Mouse (Mus musculus) stomach, embryonic 16.5 days (tissue): ENCODE results near the gene Psrc1. TPM values are rescaled to one million over a fixed set of nuclear protein-coding genes. Genes with fewer than 3 reads are reported as not detected.

Experiments used
- ATAC-seq: fragments of 200-750 bp; cut with Nextera tagmentation; 2 replicates; pipeline ENCODE4 v1.8.0; 2017; ENCODE audit warnings: moderate number of reproducible peaks, moderate TSS enrichment; ENCODE audit not compliant: insufficient read depth, low FRiP score
- H3K27ac ChIP-seq: fragments of 300-500 bp; sonication (generic); 2 replicates; pipeline ENCODE4 v1.5.1; 2014; ENCODE audit warnings: low read length
- H3K27me3 ChIP-seq: fragments of 300-500 bp; sonication (generic); 2 replicates; pipeline ENCODE4 v1.6.1; 2014; ENCODE audit warnings: low read length, control low read depth, mixed read lengths; ENCODE audit not compliant: control insufficient read depth, insufficient read depth
- H3K36me3 ChIP-seq: fragments of 300-500 bp; sonication (generic); 2 replicates; pipeline ENCODE4 v1.6.1; 2014; ENCODE audit warnings: low read length; ENCODE audit not compliant: control insufficient read depth, insufficient read depth
- H3K4me1 ChIP-seq: fragments of 300-500 bp; sonication (generic); 2 replicates; pipeline ENCODE4 v1.6.1; 2014; ENCODE audit warnings: low read length, control low read depth, mixed read lengths; ENCODE audit not compliant: control insufficient read depth, insufficient read depth
- H3K4me2 ChIP-seq: fragments of 300-500 bp; sonication (generic); 2 replicates; pipeline ENCODE4 v1.6.1; 2014; ENCODE audit warnings: low read depth, low read length, mixed read lengths
- H3K4me3 ChIP-seq: fragments of 300-500 bp; sonication (generic); replicated peaks from 2 replicates; pipeline ENCODE4 v1.5.1; 2014; ENCODE audit warnings: mild to moderate bottlenecking, low read length
- H3K9ac ChIP-seq: fragments of 300-500 bp; sonication (generic); 2 replicates; pipeline ENCODE4 v1.6.1; 2014; ENCODE audit warnings: low read length
- H3K9me3 ChIP-seq: fragments of 300-500 bp; sonication (generic); replicated peaks from 2 replicates; pipeline ENCODE4 v1.6.1; 2016; ENCODE audit warnings: low read length, control low read depth; ENCODE audit not compliant: control insufficient read depth
- WGBS: fragments of 180-500 bp; shearing (Covaris S2); extraction: QIAGEN DNeasy Blood & Tissue Kit; methylation state at CpG from one replicate; pipeline ENCODE4 v1.1.7; 2014; 5-methylcytosine and 5-hydroxymethylcytosine counted together
- polyA plus RNA-seq: library from polyadenylated mRNA; unstranded; fragments of >200 nt; fragmentation: Nextera tagmentation; extraction: Ambion mirVana; gene quantifications from 2 replicates; pipeline ENCODE4 v1.2.1, GENCODE M21; 2015

Gene Psrc1
- polyA plus RNA-seq, 1 experiment from 2014 or later: 36.7 TPM

- no peak for ATAC-seq
- peaks cover 33% of the 10 kb centered on the region for H3K36me3 ChIP-seq
- no peaks in the 10 kb centered on the region for H3K4me1 ChIP-seq
- no peak overlapping the region for H3K27ac ChIP-seq
- H3K9ac ChIP-seq: no peak overlapping the region
- no peaks in the 10 kb centered on the region for H3K27me3 ChIP-seq
- 85% methylated on average over 13 of the region's 13 CpGs for WGBS
- H3K9me3 ChIP-seq: no peaks in the 10 kb centered on the region
- H3K4me2 ChIP-seq: no peak overlapping the region
- H3K4me3 ChIP-seq: no peak overlapping the region
These were observed 49.0 kb downstream of the Psrc1 start for GRCm38 (mm10) chr3:108432542-108433187.

DNA sequence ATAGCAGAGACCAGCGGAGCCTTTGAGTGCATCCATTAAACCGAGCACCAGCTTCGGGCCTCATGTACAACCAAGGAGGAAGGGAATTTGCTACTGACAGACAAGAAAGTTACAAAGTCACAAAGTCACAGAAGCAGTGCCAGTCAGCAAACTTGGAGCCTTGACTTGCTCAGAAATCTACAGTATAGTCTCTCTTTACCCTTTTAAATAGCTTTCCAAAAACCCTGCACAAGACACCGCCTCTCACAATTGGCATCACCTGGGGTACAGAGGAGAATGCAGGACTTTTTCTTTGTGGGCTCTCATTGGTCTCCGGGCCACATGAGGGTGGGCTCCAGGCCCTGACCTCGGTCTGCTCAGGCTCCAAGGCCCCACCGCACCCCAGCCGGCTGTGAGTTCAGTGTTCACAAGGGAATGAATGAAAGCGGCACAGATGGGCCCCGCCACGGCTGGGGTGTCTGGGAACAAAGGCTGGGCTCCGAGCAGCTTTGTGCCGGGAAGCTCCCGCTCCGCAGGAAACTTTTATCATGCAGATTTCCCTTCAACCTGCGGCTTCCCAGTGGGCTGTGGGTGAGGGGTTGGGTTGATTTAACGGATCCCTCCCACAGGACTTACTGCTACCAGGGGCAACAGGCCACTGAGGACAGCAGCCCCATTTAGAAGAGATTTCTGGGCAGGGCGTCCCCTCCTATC, 49.7 kb downstream of the Psrc1 start:
- ATAC-seq: no peak
- Histone ChIP-seq H3K4me3 (no peak overlapping the region), H3K27ac (no peak overlapping the region), H3K9ac (no peak overlapping the region), H3K36me3 (peaks cover 28% of the 10 kb centered on the region), H3K27me3 (no peaks in the 10 kb centered on the region), H3K9me3 (no peaks in the 10 kb centered on the region), H3K4me1 (no peaks in the 10 kb centered on the region), H3K4me2 (no peak overlapping the region)
- 55% methylated on average over 18 of the region's 18 CpGs for WGBS

DNA sequence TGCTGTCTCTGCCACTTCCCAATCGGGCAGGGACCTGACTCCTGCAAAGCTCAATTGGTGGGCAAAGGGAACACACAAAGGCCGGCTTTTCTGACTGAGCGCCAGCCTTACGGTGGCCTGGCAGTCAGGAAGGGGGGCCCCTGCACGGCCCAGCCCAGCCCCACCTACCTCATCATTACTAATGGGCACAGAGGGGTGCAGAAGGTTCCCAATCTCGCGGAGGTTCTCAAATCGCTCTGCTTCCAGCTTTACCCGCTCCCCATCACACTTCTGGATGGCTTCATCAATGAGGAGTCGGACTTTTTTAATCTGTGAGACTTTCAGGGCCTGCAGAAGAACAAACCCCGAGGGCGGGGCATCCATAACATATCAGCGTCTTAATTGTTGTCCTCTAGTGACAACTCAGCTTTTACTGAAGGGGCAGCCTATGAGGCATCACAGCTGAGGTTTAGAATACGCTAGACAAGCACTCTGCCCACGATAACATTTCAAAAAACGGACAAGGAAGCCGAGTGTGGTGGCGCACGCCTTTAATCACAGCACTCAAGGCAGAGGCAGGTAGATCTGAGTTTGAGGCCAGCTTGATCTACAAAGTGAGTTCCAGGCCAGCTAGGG, 50.3 kb downstream of the Psrc1 start:
- H3K4me3 ChIP-seq: no peak overlapping the region
- WGBS: 58% methylated on average over 19 of the region's 19 CpGs
- no peak overlapping the region for H3K4me2 ChIP-seq
- no peaks in the 10 kb centered on the region for H3K4me1 ChIP-seq
- no peaks in the 10 kb centered on the region for H3K27me3 ChIP-seq
- no peak overlapping the region; the same call in 1 of the 2 replicates for H3K27ac ChIP-seq
- no peak overlapping the region for H3K9ac ChIP-seq
- no peak for ATAC-seq
- H3K9me3 ChIP-seq: no peaks in the 10 kb centered on the region
- peaks cover 22% of the 10 kb centered on the region for H3K36me3 ChIP-seq

GRCm38 (mm10) chr3:108435701-108436379, 52.2 kb downstream of the Psrc1 start:
- Histone ChIP-seq H3K4me1 (no peaks in the 10 kb centered on the region), H3K27me3 (no peaks in the 10 kb centered on the region), H3K36me3 (peaks cover 20% of the 10 kb centered on the region; the same call in 1 of the 2 replicates), H3K4me3 (no peak overlapping the region), H3K9me3 (no peaks in the 10 kb centered on the region), H3K9ac (no peak overlapping the region), H3K4me2 (no peak overlapping the region), H3K27ac (no peak overlapping the region)
- WGBS: 85% methylated on average over 17 of the region's 17 CpGs
- ATAC-seq: no peak

GRCm38 (mm10) chr3:108436380-108436714, 52.7 kb downstream of the Psrc1 start:
- no peaks in the 10 kb centered on the region for H3K27me3 ChIP-seq
- H3K4me3 ChIP-seq: no peak overlapping the region
- no peaks in the 10 kb centered on the region for H3K9me3 ChIP-seq
- peaks cover 15% of the 10 kb centered on the region; the same call in 1 of the 2 replicates for H3K36me3 ChIP-seq
- 79% methylated on average over 7 of the region's 7 CpGs for WGBS
- no peak overlapping the region for H3K4me2 ChIP-seq
- no peaks in the 10 kb centered on the region for H3K4me1 ChIP-seq
- ATAC-seq: no peak
- H3K27ac ChIP-seq: no peak overlapping the region
- no peak overlapping the region for H3K9ac ChIP-seq

Other genes starting within 250 kb of the Psrc1 start
- 177 and 182 TPM in 2 replicates for gene Gnai3, start 237.7 kb upstream of the Psrc1 start, polyA plus RNA-seq
- 0.15 and 0.20 TPM in 2 replicates for gene Gpr61, start 229.0 kb upstream of the Psrc1 start, polyA plus RNA-seq
- 2.4 and 3.1 TPM in 2 replicates for gene Amigo1, start 197.5 kb upstream of the Psrc1 start, polyA plus RNA-seq
- 4.3 and 4.4 TPM in 2 replicates for gene Cyb561d1, start 182.6 kb upstream of the Psrc1 start, polyA plus RNA-seq
- gene Atxn7l2, start 172.9 kb upstream of the Psrc1 start, polyA plus RNA-seq: 11.5 and 12.5 TPM in 2 replicates
- gene Sypl2, start 157.2 kb upstream of the Psrc1 start, polyA plus RNA-seq: 0.15 and 3.4 TPM in 2 replicates
- gene Psma5, start 126.9 kb upstream of the Psrc1 start, polyA plus RNA-seq: 230 TPM in 2 replicates
- 7.4 and 8.6 TPM in 2 replicates for gene Sort1, start 99.8 kb upstream of the Psrc1 start, polyA plus RNA-seq
- gene Mybphl, start 18.9 kb upstream of the Psrc1 start, polyA plus RNA-seq: not detected in 2 replicates
- 14.4 and 17.4 TPM in 2 replicates for gene Celsr2, start 31.7 kb downstream of the Psrc1 start, polyA plus RNA-seq
- 144 and 146 TPM in 2 replicates for gene Sars, start 61.4 kb downstream of the Psrc1 start, polyA plus RNA-seq
- gene 1700013F07Rik, start 150.3 kb downstream of the Psrc1 start, polyA plus RNA-seq: not detected in 2 replicates
- gene 5330417C22Rik, start 152.7 kb downstream of the Psrc1 start, polyA plus RNA-seq: 35.4 and 36.3 TPM in 2 replicates
- 45.6 and 47.3 TPM in 2 replicates for gene Tmem167b, start 178.6 kb downstream of the Psrc1 start, polyA plus RNA-seq
- 47.1 and 47.7 TPM in 2 replicates for gene Taf13, start 187.9 kb downstream of the Psrc1 start, polyA plus RNA-seq
- 14.3 and 14.9 TPM in 2 replicates for gene Wdr47, start 207.4 kb downstream of the Psrc1 start, polyA plus RNA-seq